ENCODE assay signal across 10 mouse cellular contexts in the genomic region with DNA sequence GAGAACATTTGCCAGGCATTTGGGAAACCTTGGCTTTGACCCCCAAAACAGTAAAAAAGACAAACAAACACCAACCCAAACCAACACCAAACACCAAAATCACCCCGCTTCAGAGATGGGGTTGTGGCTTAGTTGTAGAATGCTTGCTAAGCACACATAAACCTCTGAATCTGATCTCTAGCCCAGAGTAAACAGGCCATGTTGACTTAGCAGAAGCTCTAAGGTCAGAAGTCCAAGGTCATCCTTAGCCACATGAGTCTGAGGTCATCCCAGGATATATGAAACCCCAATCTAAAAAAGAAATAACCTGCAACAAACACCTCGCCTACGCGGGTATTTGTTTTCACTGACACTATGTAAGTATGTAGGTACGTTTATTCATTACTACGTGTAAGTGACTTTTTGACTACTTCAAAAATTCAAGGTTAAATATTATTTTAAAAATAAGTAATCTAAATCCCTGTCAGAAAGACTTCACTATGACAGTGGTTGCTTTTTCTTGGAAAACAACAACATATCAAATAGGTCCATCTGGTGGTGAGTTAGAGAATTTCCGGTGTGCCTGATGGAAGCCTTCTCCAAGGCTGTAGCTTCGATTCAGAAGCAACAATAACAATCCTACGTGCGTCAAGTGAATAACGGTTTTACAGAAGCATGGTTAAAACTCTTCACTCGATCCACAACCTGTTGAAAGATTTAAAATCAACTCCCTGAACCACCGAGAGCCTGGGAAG. TPM values are rescaled to one million over a fixed set of nuclear protein-coding genes. Genes with fewer than 3 reads are reported as not detected.
DNase-seq lines count a peak whose midpoint lies in the region; ATAC-seq lines count a peak whose summit lies in the region.
"Had no signal": no experiment of that assay in that cellular context is flagged by ENCODE, and none has a peak within 500 bp of the region (broad histone marks: within the 10 kb centered on the region; RNA-seq: fewer than 3 reads in every experiment).

No protein-coding gene starts in this region.

- H3K4me3 ChIP-seq in liver, embryonic 13.5 days (replicated peaks), result no peak overlapping the region
- no peak overlapping the region for H3K4me3 ChIP-seq in midbrain, embryonic 15.5 days
- H3K4me3 ChIP-seq: embryonic facial prominence, embryonic 15.5 days; neural tube, embryonic 13.5 days had no signal

- no peaks in the 10 kb centered on the region for H3K27me3 ChIP-seq in liver, embryonic 13.5 days
- no peaks in the 10 kb centered on the region for H3K27me3 ChIP-seq in midbrain, embryonic 15.5 days (replicated peaks)
- H3K27me3 ChIP-seq: embryonic facial prominence, embryonic 15.5 days; neural tube, embryonic 13.5 days had no signal

- H3K4me1 ChIP-seq in liver, embryonic 13.5 days (replicated peaks), result no peaks in the 10 kb centered on the region; the same call in 1 of the 2 replicates
- H3K4me1 ChIP-seq in midbrain, embryonic 15.5 days, result no peaks in the 10 kb centered on the region
- H3K4me1 ChIP-seq: embryonic facial prominence, embryonic 15.5 days; neural tube, embryonic 13.5 days had no signal

- no peaks in the 10 kb centered on the region for H3K9me3 ChIP-seq in liver, embryonic 13.5 days (replicated peaks)
- no peaks in the 10 kb centered on the region for H3K9me3 ChIP-seq in midbrain, embryonic 15.5 days
- H3K9me3 ChIP-seq: embryonic facial prominence, embryonic 15.5 days; neural tube, embryonic 13.5 days had no signal

- H3K27ac ChIP-seq in liver, embryonic 13.5 days, result no peak overlapping the region
- H3K27ac ChIP-seq in midbrain, embryonic 15.5 days, result no peak overlapping the region
- H3K27ac ChIP-seq: embryonic facial prominence, embryonic 15.5 days; neural tube, embryonic 13.5 days had no signal

- H3K4me2 ChIP-seq in liver, embryonic 13.5 days, result no peak overlapping the region
- H3K4me2 ChIP-seq in midbrain, embryonic 15.5 days, result no peak overlapping the region
- H3K4me2 ChIP-seq: embryonic facial prominence, embryonic 15.5 days; neural tube, embryonic 13.5 days had no signal

- DNase-seq in cerebellum, adult 18-20 months, result peak; percentile 36 to 50
- DNase-seq in cerebellum, adult 11 months, result no peak
- peak; percentile 47 to 49 for DNase-seq in left cerebral cortex, postnatal 14 days (ENCODE audit: low spot score in 2 of 2)
- DNase-seq in left cerebral cortex, adult 11 months (ENCODE audit: low spot score), result no peak
- DNase-seq in brain, adult 2 months (ENCODE audit: low read depth, low spot score), result peak; percentile 83
- DNase-seq in liver, embryonic 13.5 days, result no peak

- intact Hi-C loops in left cerebral cortex, postnatal 14 days (cut with DNase I), result no loop called here

- ATAC-seq in liver, embryonic 13.5 days (ENCODE audit: low read depth), result peak; percentile 67
- ATAC-seq in megakaryocyte, adult 5-6 weeks (ENCODE audit: poor library complexity, severe bottlenecking), result no peak
- no peak for ATAC-seq in midbrain, embryonic 15.5 days (replicated peaks)

- 40% methylated on average over 13 of the region's 13 CpGs for WGBS in liver, embryonic 13.5 days (ENCODE audit: insufficient replicate concordance)
- WGBS in midbrain, embryonic 15.5 days, result 69% methylated on average over 13 of the region's 13 CpGs

- H3K36me3 ChIP-seq in liver, embryonic 13.5 days, result no peaks in the 10 kb centered on the region
- H3K36me3 ChIP-seq in midbrain, embryonic 15.5 days (replicated peaks), result no peaks in the 10 kb centered on the region
- H3K36me3 ChIP-seq: embryonic facial prominence, embryonic 15.5 days; neural tube, embryonic 13.5 days had no signal

- no peak overlapping the region for H3K9ac ChIP-seq in liver, embryonic 13.5 days
- H3K9ac ChIP-seq in midbrain, embryonic 15.5 days, result no peak overlapping the region
- H3K9ac ChIP-seq: embryonic facial prominence, embryonic 15.5 days; neural tube, embryonic 13.5 days had no signal

RNA-seq across cellular contexts. Expression of a gene that starts 11.1 kb away (rescaled TPM):
- total RNA-seq in left cerebral cortex, postnatal 14 days (2021), result 10 to 100 TPM; 56.3 to 59.5 TPM
- 57.3 and 68.1 TPM in 2 replicates for polyA plus RNA-seq in liver, embryonic 13.5 days (2015; fragmentation: Nextera tagmentation; extraction: Ambion mirVana)
- 25.7 and 27.8 TPM in 2 replicates for total RNA-seq in megakaryocyte, adult 5-6 weeks (2015)
- 41.6 and 58.6 TPM in 2 replicates for total RNA-seq in megakaryocyte, adult 5-6 weeks (2017)
- 73.1 and 74.4 TPM in 2 replicates for polyA plus RNA-seq in midbrain, embryonic 15.5 days (2015; fragmentation: Nextera tagmentation; extraction: Ambion mirVana)

Comparison
In these comparisons a context has a peak if more than half of its experiments do, and no peak if none do; other contexts are left out.
1. DNase-seq: peak in cerebellum, adult 18-20 months (2 of 2), left cerebral cortex, postnatal 14 days (2 of 2) and brain, adult 2 months (single experiment); none in cerebellum, adult 11 months (single experiment), left cerebral cortex, adult 11 months (single experiment) and liver, embryonic 13.5 days (single experiment).